Mouse (Mus musculus) G1E (cell line): ENCODE measurements at regions not wholly inside any gene's neighbourhood (a gene's known extent, or its start where the extent isn't known, plus 50 kb on each side); places are given as distances from the start of the nearest gene placed in this dataset.

Source experiments
- ATAC-seq: 2 replicates; pipeline ENCODE4 v1.8.0; 2016; ENCODE audit warnings: mild to moderate bottlenecking; ENCODE audit not compliant: insufficient number of reproducible peaks, poor library complexity, low FRiP score, severe bottlenecking; ENCODE audit errors: extremely low read depth
- DNase-seq: peaks from one replicate; pipeline ENCODE4 v3.0.0; 2012; ENCODE audit warnings: low spot score
- H3K27me3 ChIP-seq: 2 replicates; pipeline ENCODE4 v1.6.1; 2012; ENCODE audit warnings: mild to moderate bottlenecking, low read length, inconsistent platforms; ENCODE audit not compliant: insufficient read depth
- H3K36me3 ChIP-seq: replicated peaks from 2 replicates; pipeline ENCODE3; 2012; ENCODE audit warnings: mild to moderate bottlenecking, inconsistent platforms
- H3K4me1 ChIP-seq: 2 replicates; pipeline ENCODE4 v1.6.1; 2012; ENCODE audit warnings: low read depth, low read length, inconsistent platforms, mixed read lengths; ENCODE audit not compliant: insufficient read depth
- H3K4me3 ChIP-seq: 2 replicates; pipeline ENCODE4 v1.5.1; 2012; ENCODE audit warnings: low read depth, mild to moderate bottlenecking, inconsistent platforms, low read length, moderate library complexity, mixed read lengths
- H3K9me3 ChIP-seq: replicated peaks from 2 replicates; pipeline ENCODE4 v1.6.1; 2012; ENCODE audit warnings: inconsistent platforms
- CTCF ChIP-seq: IDR thresholded peaks from 2 replicates; pipeline ENCODE4 v1.5.1; 2012; ENCODE audit warnings: low read depth, low read length, inconsistent platforms, mixed read lengths
- GATA1 ChIP-seq: IDR thresholded peaks from 2 replicates; pipeline ENCODE4 v1.6.1; 2012; ENCODE audit warnings: borderline replicate concordance, low read length, inconsistent platforms, mixed read lengths
- GATA2 ChIP-seq: IDR thresholded peaks from 2 replicates; pipeline ENCODE4 v1.6.1; 2012; ENCODE audit warnings: low read depth, low read length, inconsistent platforms, borderline replicate concordance
- POLR2AphosphoS5 ChIP-seq: IDR thresholded peaks from 2 replicates; pipeline ENCODE4 v1.6.1; 2012; ENCODE audit warnings: low read depth, low read length, inconsistent platforms; ENCODE audit not compliant: insufficient replicate concordance
- TAL1 ChIP-seq: conservative IDR thresholded peaks from 2 replicates; pipeline ENCODE4 v1.6.1; 2012; ENCODE audit warnings: low read depth, low read length, inconsistent platforms, mixed read lengths

- no peaks in the 10 kb centered on the region for H3K27me3 ChIP-seq
- no peaks in the 10 kb centered on the region for H3K9me3 ChIP-seq
- H3K36me3 ChIP-seq = no peaks in the 10 kb centered on the region
- ATAC-seq (no peak), DNase-seq (no peak)
- no peak for TF ChIP-seq GATA1
- TF ChIP-seq CTCF = no peak
- TF ChIP-seq TAL1 = no peak
- TF ChIP-seq GATA2 = no peak
- H3K4me1 ChIP-seq = no peaks in the 10 kb centered on the region
- no peak overlapping the region for H3K4me3 ChIP-seq
These were observed 201.3 kb upstream of the Slc35b3 start for GRCm38 (mm10) chr13:39161980-39162379.

GRCm38 (mm10) chr13:39127942-39128341 lies 167.3 kb upstream of the Slc35b3 start:
- TF ChIP-seq GATA1 = no peak
- TF ChIP-seq CTCF = no peak
- no peak for TF ChIP-seq GATA2
- TF ChIP-seq POLR2AphosphoS5 = no peak
- no peak for TF ChIP-seq TAL1
- Histone ChIP-seq H3K9me3 (no peaks in the 10 kb centered on the region), H3K27me3 (no peaks in the 10 kb centered on the region), H3K36me3 (no peaks in the 10 kb centered on the region), H3K4me3 (no peak overlapping the region), H3K4me1 (no peaks in the 10 kb centered on the region)
- ATAC-seq = no peak
- DNase-seq = no peak

GRCm38 (mm10) chr13:39092058-39092457 lies 131.4 kb upstream of the Slc35b3 start:
- DNase-seq (no peak), ATAC-seq (no peak)
- Histone ChIP-seq H3K27me3 (no peaks in the 10 kb centered on the region), H3K4me3 (no peak overlapping the region), H3K9me3 (no peaks in the 10 kb centered on the region), H3K4me1 (no peaks in the 10 kb centered on the region), H3K36me3 (no peaks in the 10 kb centered on the region)
- TF ChIP-seq GATA1 (no peak), GATA2 (no peak), CTCF (no peak), TAL1 (no peak), POLR2AphosphoS5 (no peak)

- TF ChIP-seq CTCF (no peak), POLR2AphosphoS5 (no peak), TAL1 (no peak), GATA1 (no peak), GATA2 (no peak)
- Histone ChIP-seq H3K9me3 (no peaks in the 10 kb centered on the region), H3K4me3 (no peak overlapping the region), H3K4me1 (no peaks in the 10 kb centered on the region), H3K27me3 (no peaks in the 10 kb centered on the region), H3K36me3 (no peaks in the 10 kb centered on the region)
- DNase-seq (no peak), ATAC-seq (no peak)
These were observed 123.9 kb upstream of the Slc35b3 start for GRCm38 (mm10) chr13:39084544-39084943.

GRCm38 (mm10) chr13:39074211-39074610 lies 113.5 kb upstream of the Slc35b3 start:
- no peak for TF ChIP-seq POLR2AphosphoS5
- no peak for TF ChIP-seq GATA1
- TF ChIP-seq GATA2 = no peak
- TF ChIP-seq CTCF = no peak
- no peak for TF ChIP-seq TAL1
- no peak for ATAC-seq
- H3K9me3 ChIP-seq = no peaks in the 10 kb centered on the region
- no peaks in the 10 kb centered on the region for H3K36me3 ChIP-seq
- no peaks in the 10 kb centered on the region for H3K4me1 ChIP-seq
- DNase-seq = no peak
- H3K27me3 ChIP-seq = no peaks in the 10 kb centered on the region
- no peak overlapping the region for H3K4me3 ChIP-seq

- DNase-seq = no peak
- ATAC-seq = no peak
- H3K4me3 ChIP-seq = no peak overlapping the region
These were observed 71.6 kb upstream of the Slc35b3 start for GRCm38 (mm10) chr13:39032263-39032662.

GRCm38 (mm10) chr13:39020168-39020567 lies 59.5 kb upstream of the Slc35b3 start:
- no peaks in the 10 kb centered on the region for H3K9me3 ChIP-seq
- no peak for DNase-seq
- no peak for ATAC-seq
- H3K4me1 ChIP-seq = no peaks in the 10 kb centered on the region
- TF ChIP-seq GATA1 (no peak), POLR2AphosphoS5 (no peak), TAL1 (no peak), CTCF (no peak), GATA2 (no peak)
- no peaks in the 10 kb centered on the region; the same call in 1 of the 2 replicates for H3K27me3 ChIP-seq
- no peaks in the 10 kb centered on the region for H3K36me3 ChIP-seq
- H3K4me3 ChIP-seq = no peak overlapping the region

More at GRCm38 (mm10) chr13:39032263-39032662, 71.6 kb upstream of the Slc35b3 start:
- Histone ChIP-seq H3K36me3 (no peaks in the 10 kb centered on the region), H3K4me1 (no peaks in the 10 kb centered on the region), H3K27me3 (no peaks in the 10 kb centered on the region), H3K9me3 (no peaks in the 10 kb centered on the region)
- no peak for TF ChIP-seq GATA2
- no peak for TF ChIP-seq CTCF
- no peak for TF ChIP-seq TAL1
- no peak for TF ChIP-seq POLR2AphosphoS5
- no peak for TF ChIP-seq GATA1
